Mouse (Mus musculus) layer of hippocampus, adult 9-10 months (tissue): Measurements from ENCODE around the gene Raly.
"Not testable (repeated sequence)": the region's sequence is repeated elsewhere in the genome, so short reads cannot be mapped to it uniquely, and the experiment has no call there.

Experiments
- DNase-seq: peaks from one replicate; pipeline ENCODE4 v3.0.0; 2022; ENCODE audit warnings: low spot score

Raly gene

DNA sequence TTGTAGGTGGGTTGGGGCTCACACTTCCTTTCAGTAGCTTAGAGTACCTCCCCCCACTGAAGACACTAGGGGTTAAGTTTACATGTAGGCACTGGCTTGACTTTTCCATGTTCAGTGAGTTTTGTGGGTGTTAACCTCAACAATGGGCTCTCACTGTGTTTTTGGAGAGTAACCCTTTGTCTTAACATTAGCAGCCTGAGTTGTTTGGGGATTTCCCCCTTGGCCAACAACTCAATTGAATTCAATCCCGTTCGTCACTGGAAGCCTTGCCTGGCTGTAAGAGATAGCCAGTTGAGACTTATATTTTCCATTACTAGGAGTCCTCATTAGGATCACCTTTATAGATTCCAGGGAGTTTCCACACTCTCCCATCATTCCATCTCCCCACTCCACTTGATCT lies 45.6 kb downstream of the Raly start:
- no peak for DNase-seq

GRCm38 (mm10) chr2:154848086-154848485 lies 57.2 kb downstream of the Raly start:
- no peak for DNase-seq

DNA sequence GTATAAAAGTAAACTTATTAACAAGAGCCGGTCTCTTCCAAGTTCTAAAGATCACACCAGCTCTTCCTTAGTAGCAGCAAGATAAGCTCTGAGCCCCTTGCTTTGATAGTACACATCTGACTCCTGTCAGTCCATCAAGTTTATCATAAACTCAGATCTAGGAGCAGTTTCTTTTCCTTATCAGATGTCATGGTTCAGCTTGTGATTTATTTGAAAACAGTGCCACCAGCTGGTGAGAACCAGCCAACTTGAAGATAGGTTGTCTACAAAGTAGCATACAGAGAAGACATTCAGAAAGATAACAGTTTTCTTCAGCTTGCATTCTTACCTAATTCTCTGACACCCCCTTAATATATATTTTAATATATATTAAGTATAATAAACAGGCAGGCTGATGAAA lies 64.5 kb downstream of the Raly start:
- DNase-seq = peak; percentile 84

GRCm38 (mm10) chr2:154863672-154864071 lies 72.8 kb downstream of the Raly start:
- no peak for DNase-seq

DNA sequence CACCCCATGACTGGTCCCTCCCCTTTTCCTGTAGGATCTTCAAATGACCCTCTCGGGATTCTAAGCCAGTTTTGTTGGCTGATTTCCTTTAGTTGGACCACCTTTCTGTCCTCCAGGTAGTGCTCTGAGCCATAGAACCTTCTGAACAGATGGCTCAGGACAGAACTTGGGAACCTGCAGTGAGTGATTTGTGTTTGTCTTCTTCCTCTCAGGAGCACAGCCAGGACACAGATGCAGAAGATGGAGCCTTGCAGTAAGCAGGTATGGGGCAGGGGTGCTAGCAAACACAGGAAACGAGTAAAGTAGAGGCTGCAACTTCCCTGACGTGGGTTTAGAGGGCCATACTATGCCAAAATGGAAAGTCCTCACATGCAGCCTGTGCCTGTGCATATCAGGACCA lies 74.8 kb downstream of the Raly start:
- no peak for DNase-seq

DNA sequence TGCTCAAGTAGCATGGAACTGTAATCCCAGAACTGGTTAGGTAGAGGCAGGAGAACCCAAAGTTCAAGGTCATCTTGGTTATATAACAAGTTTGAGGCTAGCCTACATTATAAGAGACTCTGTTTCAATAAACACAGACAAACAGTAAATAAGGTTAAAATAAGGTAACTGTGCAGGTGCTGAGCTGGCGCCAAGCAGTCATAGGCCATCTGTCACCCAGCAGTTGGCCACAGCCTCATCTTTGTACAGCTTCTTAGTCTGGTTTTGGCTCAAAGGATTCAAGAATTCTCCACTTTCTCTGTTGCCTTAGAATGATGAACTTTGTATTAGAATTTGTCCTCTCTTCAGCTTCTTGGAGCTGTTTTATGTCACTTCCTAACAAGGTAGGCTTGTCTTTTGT lies 77.2 kb downstream of the Raly start:
- no peak for DNase-seq

- no peak for DNase-seq
These were observed 79.2 kb downstream of the Raly start for GRCm38 (mm10) chr2:154869954-154870641.

- no peak for DNase-seq
These were observed 85.7 kb downstream of the Raly start for GRCm38 (mm10) chr2:154876621-154877020.

- no peak for DNase-seq
These were observed 100.7 kb downstream of the Raly start for GRCm38 (mm10) chr2:154891585-154891984.

DNA sequence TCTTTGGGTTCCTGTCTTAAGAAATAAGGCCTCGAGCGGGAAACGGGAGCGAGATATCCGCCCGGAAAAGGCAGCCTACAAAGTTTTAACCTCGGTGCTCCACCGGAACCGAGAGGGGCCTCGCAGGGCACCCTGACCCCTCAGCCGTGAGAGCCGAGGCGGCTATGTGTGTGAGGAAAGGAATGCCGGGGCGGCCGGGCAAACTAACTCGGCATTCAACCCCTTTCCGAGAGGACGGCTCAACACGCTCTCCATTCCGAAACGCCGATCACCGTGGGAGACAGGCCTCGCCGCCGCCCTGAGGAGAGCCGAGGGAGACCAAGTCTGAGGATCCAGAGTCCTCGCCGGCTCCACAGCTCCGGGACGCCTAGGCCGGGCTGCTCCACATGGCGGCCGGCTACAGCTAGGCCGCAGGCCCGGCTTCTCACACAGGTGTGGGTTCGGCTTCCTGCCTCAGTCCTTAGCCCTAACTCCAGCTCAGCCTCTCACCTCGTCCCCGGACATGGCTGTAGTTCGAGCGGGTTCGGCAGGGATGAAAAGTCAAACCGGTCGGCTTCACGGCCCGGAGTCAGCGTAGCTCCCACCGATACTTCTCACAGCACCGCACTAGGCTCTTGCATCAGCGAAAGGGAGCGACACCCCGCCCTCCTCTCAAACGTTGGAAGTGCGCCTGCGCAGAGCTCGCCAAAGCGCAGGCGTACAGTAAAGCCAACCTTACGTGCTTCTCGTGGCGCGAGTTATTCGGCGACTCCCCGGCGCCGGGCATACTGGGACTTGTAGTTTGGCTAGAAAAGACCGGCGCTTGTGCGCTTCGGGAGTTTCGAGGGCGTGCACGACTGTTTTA lies 101.5 kb downstream of the Raly start, which contains the start of gene Eif2s2:
TSS of gene Eif2s2 (minus strand) at position 735 of the 844 bp plus-strand sequence.
- peak; percentile 89 for DNase-seq

- no peak for DNase-seq
These were observed 102.1 kb downstream of the Raly start for GRCm38 (mm10) chr2:154893045-154893385.

DNA sequence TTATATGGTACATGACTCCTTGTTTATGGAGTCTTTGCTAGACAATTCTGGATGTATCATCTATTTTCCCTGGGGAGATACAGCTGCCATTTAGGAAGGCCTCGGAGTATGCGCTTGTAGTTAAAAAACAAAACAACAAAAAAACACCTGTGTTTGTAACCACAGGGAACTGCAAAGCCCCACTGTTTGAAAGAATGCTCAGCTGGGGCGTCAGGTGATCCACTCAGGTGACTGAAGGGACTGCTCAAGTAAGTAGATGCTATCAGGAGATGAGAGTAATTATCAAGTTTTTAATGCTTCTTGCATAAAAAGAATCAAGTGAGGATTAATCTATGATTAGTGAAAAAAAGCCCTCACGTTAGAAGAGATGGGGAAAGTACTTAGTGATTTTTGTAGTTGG lies 102.7 kb downstream of the Raly start:
- DNase-seq = no peak

- not testable (repeated sequence) for DNase-seq
These were observed 108.1 kb downstream of the Raly start for GRCm38 (mm10) chr2:154899004-154899403.

GRCm38 (mm10) chr2:154899412-154899811 lies 108.5 kb downstream of the Raly start:
- DNase-seq = not testable (repeated sequence)

GRCm38 (mm10) chr2:154902111-154902510 lies 111.2 kb downstream of the Raly start:
- no peak for DNase-seq

DNA sequence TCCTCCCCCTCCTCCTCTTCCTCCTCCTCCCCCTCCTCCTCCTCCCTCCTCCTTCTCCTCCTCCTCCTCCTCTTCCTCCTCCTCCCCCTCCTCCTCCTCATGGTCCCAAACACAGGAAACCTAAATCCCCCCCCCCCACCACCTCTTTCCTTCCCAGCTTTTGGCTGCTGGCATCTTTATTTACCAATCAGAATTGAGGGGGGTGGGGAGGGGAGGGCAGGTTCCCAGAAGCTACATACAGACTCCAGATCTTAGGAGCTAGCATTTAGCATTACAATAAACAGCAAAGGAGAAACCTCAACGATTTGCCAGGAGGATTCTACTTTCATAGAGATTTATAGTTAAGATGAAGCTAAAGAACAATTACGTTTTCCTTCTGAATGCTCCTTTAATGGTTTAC lies 114.9 kb downstream of the Raly start:
- DNase-seq = no peak

GRCm38 (mm10) chr2:154908223-154908622 lies 117.3 kb downstream of the Raly start:
- not testable (repeated sequence) for DNase-seq

DNA sequence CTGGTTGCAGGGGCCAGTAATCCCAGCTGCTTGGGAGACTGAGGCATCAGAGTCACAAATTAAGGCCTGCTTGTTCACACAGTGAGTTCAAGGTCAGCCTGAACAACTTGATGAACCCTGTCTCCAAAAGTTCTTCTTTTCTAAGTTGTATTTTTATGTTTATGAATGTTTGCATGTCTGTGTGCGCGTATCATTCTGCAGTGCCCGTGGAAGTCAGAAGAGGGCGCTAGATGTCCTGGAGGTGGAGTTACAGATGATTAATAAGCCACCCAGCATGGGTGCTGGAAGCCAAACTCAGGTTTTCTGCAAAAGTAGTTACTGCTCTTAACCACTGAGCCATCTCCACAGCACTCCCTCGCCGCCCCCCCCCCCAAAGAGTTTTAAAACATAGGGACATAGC lies 118.9 kb downstream of the Raly start:
- no peak for DNase-seq

- DNase-seq = no peak
These were observed 125.1 kb downstream of the Raly start for GRCm38 (mm10) chr2:154915922-154916541.

DNA sequence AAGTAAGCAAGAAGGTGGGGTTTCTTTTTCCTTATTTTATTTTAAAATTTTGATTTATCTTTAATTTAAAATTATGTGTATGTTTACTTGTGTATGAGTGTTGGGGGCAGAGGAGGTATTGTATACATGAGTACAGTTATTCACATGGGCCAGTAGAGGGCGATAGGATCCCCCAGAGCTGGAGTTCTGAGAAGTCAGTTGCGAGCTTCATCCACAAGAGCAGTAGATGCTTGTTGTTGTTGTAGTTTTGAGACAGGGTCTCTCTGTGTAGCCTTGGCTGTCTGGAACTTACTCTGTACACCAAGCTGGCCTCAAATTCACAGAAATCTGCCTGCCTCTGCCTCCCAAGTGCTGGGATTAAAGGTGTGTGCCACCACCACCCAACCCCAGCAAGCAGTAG lies 125.7 kb downstream of the Raly start:
- no peak for DNase-seq
